Mouse (Mus musculus) kidney, embryonic 16.5 days (tissue): Measurements from ENCODE around the gene Tjap1. TPM values are rescaled to one million over a fixed set of nuclear protein-coding genes. Genes with fewer than 3 reads are reported as not detected.
A peak's percentile ranks its signal among the peaks of the same experiment; 100 is the strongest.

Experiments
- ATAC-seq: fragments of 200-750 bp; cut with Nextera tagmentation; 2 replicates; pipeline ENCODE4 v1.8.0; 2017; ENCODE audit warnings: moderate TSS enrichment; ENCODE audit not compliant: low FRiP score, low TSS enrichment
- H3K27ac ChIP-seq: fragments of 300-500 bp; sonication (generic); 2 replicates; pipeline ENCODE4 v1.5.1; 2014; ENCODE audit warnings: low read length
- H3K27me3 ChIP-seq: fragments of 300-500 bp; sonication (generic); 2 replicates; pipeline ENCODE4 v1.6.1; 2014; ENCODE audit warnings: low read length, control low read depth, mixed read lengths; ENCODE audit not compliant: insufficient read depth
- H3K36me3 ChIP-seq: fragments of 300-500 bp; sonication (generic); 2 replicates; pipeline ENCODE4 v1.6.1; 2014; ENCODE audit warnings: low read length, control low read depth, mixed read lengths; ENCODE audit not compliant: insufficient read depth
- H3K4me1 ChIP-seq: fragments of 300-500 bp; sonication (generic); 2 replicates; pipeline ENCODE4 v1.6.1; 2014; ENCODE audit warnings: low read length, control low read depth, mixed read lengths; ENCODE audit not compliant: insufficient read depth
- H3K4me2 ChIP-seq: fragments of 300-500 bp; sonication (generic); replicated peaks from 2 replicates; pipeline ENCODE4 v1.6.1; 2014; ENCODE audit warnings: low read depth, low read length
- H3K4me3 ChIP-seq: fragments of 300-500 bp; sonication (generic); 2 replicates; pipeline ENCODE4 v1.5.1; 2014; ENCODE audit warnings: mild to moderate bottlenecking, low read length
- H3K9ac ChIP-seq: fragments of 300-500 bp; sonication (generic); replicated peaks from 2 replicates; pipeline ENCODE4 v1.6.1; 2014; ENCODE audit warnings: low read length
- H3K9me3 ChIP-seq: fragments of 300-500 bp; sonication (generic); 2 replicates; pipeline ENCODE4 v1.6.1; 2016; ENCODE audit warnings: low read length, control low read depth
- WGBS: fragments of 180-500 bp; shearing (Covaris S2); extraction: QIAGEN DNeasy Blood & Tissue Kit; methylation state at CpG from one replicate; pipeline ENCODE4 v1.1.7; 2014; 5-methylcytosine and 5-hydroxymethylcytosine counted together
- polyA plus RNA-seq: library from polyadenylated mRNA; unstranded; fragments of >200 nt; fragmentation: Nextera tagmentation; extraction: Ambion mirVana; gene quantifications from 2 replicates; pipeline ENCODE4 v1.2.1, GENCODE M21; 2015

Tjap1 gene
- polyA plus RNA-seq, 1 experiment from 2014 or later, result 49.8 TPM

- peaks cover 26% of the 10 kb centered on the region for H3K36me3 ChIP-seq
- H3K4me1 ChIP-seq, result no peaks in the 10 kb centered on the region
- H3K27me3 ChIP-seq, result no peaks in the 10 kb centered on the region
- H3K4me3 ChIP-seq, result no peak overlapping the region
- H3K27ac ChIP-seq, result no peak overlapping the region
- no peak overlapping the region for H3K4me2 ChIP-seq
- no peaks in the 10 kb centered on the region for H3K9me3 ChIP-seq
- WGBS, result 86% methylated on average over 2 of the region's 2 CpGs
- no peak overlapping the region for H3K9ac ChIP-seq
- ATAC-seq, result no peak
Measured at GRCm38 (mm10) chr17:46272058-46272457, 10.8 kb downstream of the Tjap1 start.

GRCm38 (mm10) chr17:46269771-46270534 lies 12.9 kb downstream of the Tjap1 start:
- H3K4me1 ChIP-seq, result peaks cover 6% of the 10 kb centered on the region; the same call in 1 of the 2 replicates
- H3K4me2 ChIP-seq, result no peak overlapping the region
- H3K36me3 ChIP-seq, result peaks cover 29% of the 10 kb centered on the region
- no peak overlapping the region for H3K9ac ChIP-seq
- ATAC-seq, result no peak
- no peaks in the 10 kb centered on the region for H3K9me3 ChIP-seq
- no peak overlapping the region for H3K4me3 ChIP-seq
- H3K27ac ChIP-seq, result no peak overlapping the region
- WGBS, result 86% methylated on average over 19 of the region's 19 CpGs
- H3K27me3 ChIP-seq, result no peaks in the 10 kb centered on the region

- Histone ChIP-seq H3K4me2 (no peak overlapping the region), H3K9ac (no peak overlapping the region), H3K27ac (no peak overlapping the region), H3K9me3 (no peaks in the 10 kb centered on the region), H3K27me3 (no peaks in the 10 kb centered on the region), H3K4me1 (peaks cover 6% of the 10 kb centered on the region; the same call in 1 of the 2 replicates), H3K4me3 (no peak overlapping the region), H3K36me3 (peaks cover 39% of the 10 kb centered on the region)
- 79% methylated on average over 10 of the region's 10 CpGs for WGBS
- ATAC-seq, result no peak
Measured at GRCm38 (mm10) chr17:46268026-46268720, 14.7 kb downstream of the Tjap1 start.

GRCm38 (mm10) chr17:46267511-46267910 lies 15.3 kb downstream of the Tjap1 start:
- Histone ChIP-seq H3K9ac (no peak overlapping the region), H3K27me3 (no peaks in the 10 kb centered on the region), H3K36me3 (peaks cover 44% of the 10 kb centered on the region), H3K4me3 (no peak overlapping the region), H3K4me2 (no peak overlapping the region), H3K9me3 (no peaks in the 10 kb centered on the region), H3K27ac (no peak overlapping the region), H3K4me1 (peaks cover 6% of the 10 kb centered on the region; the same call in 1 of the 2 replicates)
- ATAC-seq, result no peak
- 76% methylated on average over 7 of the region's 7 CpGs for WGBS

GRCm38 (mm10) chr17:46266986-46267385 lies 15.8 kb downstream of the Tjap1 start:
- no peaks in the 10 kb centered on the region for H3K27me3 ChIP-seq
- peak overlapping the region; percentile 25; the same call in 1 of the 2 replicates for H3K27ac ChIP-seq
- no peaks in the 10 kb centered on the region for H3K9me3 ChIP-seq
- H3K4me2 ChIP-seq, result no peak overlapping the region
- 40% methylated on average over 6 of the region's 6 CpGs for WGBS
- peaks cover 49% of the 10 kb centered on the region for H3K36me3 ChIP-seq
- H3K9ac ChIP-seq, result no peak overlapping the region
- H3K4me1 ChIP-seq, result peaks cover 6% of the 10 kb centered on the region; the same call in 1 of the 2 replicates
- no peak overlapping the region for H3K4me3 ChIP-seq
- ATAC-seq, result no peak

GRCm38 (mm10) chr17:46265918-46266618 lies 16.8 kb downstream of the Tjap1 start:
- Histone ChIP-seq H3K27me3 (no peaks in the 10 kb centered on the region), H3K36me3 (peaks cover 43% of the 10 kb centered on the region), H3K4me1 (peaks cover 6% of the 10 kb centered on the region; the same call in 1 of the 2 replicates), H3K9me3 (no peaks in the 10 kb centered on the region), H3K4me2 (no peak overlapping the region), H3K4me3 (no peak overlapping the region), H3K27ac (peak overlapping the region; percentile 25; the same call in 1 of the 2 replicates), H3K9ac (no peak overlapping the region)
- peak; percentile 44; the same call in 1 of the 2 replicates for ATAC-seq
- WGBS, result 30% methylated on average over 14 of the region's 14 CpGs

- WGBS, result 78% methylated on average over 12 of the region's 12 CpGs
- H3K9me3 ChIP-seq, result no peaks in the 10 kb centered on the region
- no peaks in the 10 kb centered on the region for H3K27me3 ChIP-seq
- H3K9ac ChIP-seq, result no peak overlapping the region
- H3K4me1 ChIP-seq, result peaks cover 6% of the 10 kb centered on the region; the same call in 1 of the 2 replicates
- no peak overlapping the region for H3K27ac ChIP-seq
- H3K4me2 ChIP-seq, result no peak overlapping the region
- ATAC-seq, result no peak
- peaks cover 38% of the 10 kb centered on the region for H3K36me3 ChIP-seq
- H3K4me3 ChIP-seq, result no peak overlapping the region
Measured at GRCm38 (mm10) chr17:46265502-46265901, 17.3 kb downstream of the Tjap1 start.

GRCm38 (mm10) chr17:46262201-46262694 lies 20.6 kb downstream of the Tjap1 start:
- H3K9ac ChIP-seq, result no peak overlapping the region
- no peak overlapping the region for H3K27ac ChIP-seq
- H3K27me3 ChIP-seq, result no peaks in the 10 kb centered on the region
- no peak for ATAC-seq
- WGBS, result 93% methylated on average over 5 of the region's 5 CpGs
- H3K4me3 ChIP-seq, result no peak overlapping the region
- no peaks in the 10 kb centered on the region for H3K9me3 ChIP-seq
- peaks cover 58% of the 10 kb centered on the region for H3K36me3 ChIP-seq
- H3K4me1 ChIP-seq, result peaks cover 6% of the 10 kb centered on the region; the same call in 1 of the 2 replicates
- no peak overlapping the region for H3K4me2 ChIP-seq

GRCm38 (mm10) chr17:46259675-46260074 lies 23.2 kb downstream of the Tjap1 start:
- Histone ChIP-seq H3K36me3 (peaks cover 61% of the 10 kb centered on the region), H3K9ac (no peak overlapping the region), H3K27ac (no peak overlapping the region), H3K4me3 (no peak overlapping the region), H3K27me3 (peaks cover 7% of the 10 kb centered on the region), H3K9me3 (no peaks in the 10 kb centered on the region), H3K4me1 (peaks cover under 1% of the 10 kb centered on the region; the same call in 1 of the 2 replicates), H3K4me2 (no peak overlapping the region)
- WGBS, result 85% methylated on average over 17 of the region's 17 CpGs
- ATAC-seq, result no peak
